Mouse (Mus musculus) heart, postnatal 0 days (tissue): ENCODE results near the gene Zfp451.

Source experiments
- CTCF ChIP-seq: IDR thresholded peaks from 2 replicates; pipeline ENCODE4 v1.5.1; 2016; ENCODE audit warnings: antibody characterized with exemption, control low read depth, low read depth
- EP300 ChIP-seq: IDR thresholded peaks from 2 replicates; pipeline ENCODE4 v1.6.1; 2016; ENCODE audit warnings: antibody characterized with exemption, low read depth

DNA sequence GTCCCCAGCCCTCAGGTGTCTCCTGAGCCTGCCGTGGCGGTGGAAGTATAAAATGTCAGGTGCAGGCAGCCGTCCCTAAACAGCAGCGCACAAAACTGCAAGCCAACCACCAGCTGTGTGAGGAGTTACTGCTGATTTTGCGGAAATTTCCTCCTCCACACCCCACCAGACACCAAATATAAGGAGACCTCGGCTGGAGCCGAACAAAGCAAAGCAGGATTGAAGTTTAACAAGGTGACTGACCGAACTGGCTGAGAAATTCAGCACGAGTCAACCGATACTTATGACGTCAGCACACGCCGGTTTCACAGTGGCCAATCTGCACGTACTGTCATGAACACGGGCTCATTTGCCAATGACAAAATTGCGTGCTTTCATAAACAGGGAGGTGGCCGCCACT lies 60.3 kb downstream of the Zfp451 start:
- TF ChIP-seq CTCF (no peak), EP300 (no peak)
